In genomic region chr16:4558384-4558979, GRCm38 (mm10) we compare ENCODE assay signal across 8 mouse cellular contexts. TPM values are rescaled to one million over a fixed set of nuclear protein-coding genes. Genes with fewer than 3 reads are reported as not detected.
DNase-seq lines count a peak whose midpoint lies in the region; ATAC-seq lines count a peak whose summit lies in the region.

No protein-coding gene starts in this region.

- no peaks in the 10 kb centered on the region for H3K9me3 ChIP-seq in hindbrain, embryonic 13.5 days

- peak overlapping the region; percentile 89 for H3K4me2 ChIP-seq in hindbrain, embryonic 13.5 days

- peaks cover 24% of the 10 kb centered on the region for H3K4me1 ChIP-seq in hindbrain, embryonic 13.5 days (replicated peaks)

- H3K36me3 ChIP-seq in hindbrain, embryonic 13.5 days: no peaks in the 10 kb centered on the region

- peak overlapping the region; percentile 73 for H3K4me3 ChIP-seq in hindbrain, embryonic 13.5 days

- H3K27me3 ChIP-seq in hindbrain, embryonic 13.5 days: 0 out of 2 replicates have a peak, but pooled peaks cover 2% of the 10 kb centered on the region

- peak; percentile 93 for ATAC-seq in hindbrain, embryonic 13.5 days (ENCODE audit: low FRiP score)

- peak; percentile 97 for DNase-seq in R1 (ENCODE audit: low read depth, low spot score)
- DNase-seq in cerebellum, postnatal 14 days: peak; percentile 90 to 92
- DNase-seq in frontal cortex, postnatal 14 days (ENCODE audit: low spot score in 2 of 2): peak; percentile 85 to 87
- peak; percentile 76 to 83 for DNase-seq in layer of hippocampus, postnatal 25 days (ENCODE audit: extremely low spot score in 1 of 2, low spot score in 1 of 2)
- DNase-seq in lung, postnatal 14 days: peak; percentile 87
- peak; percentile 89 for DNase-seq in ovary, postnatal 36 days (ENCODE audit: low spot score)
- peak; percentile 92 for DNase-seq in thymus, postnatal 14 days

- WGBS in hindbrain, embryonic 13.5 days: under 1% methylated on average over 38 of the region's 38 CpGs

- H3K27ac ChIP-seq in hindbrain, embryonic 13.5 days: peak overlapping the region; percentile 94

- H3K9ac ChIP-seq in hindbrain, embryonic 13.5 days: peak overlapping the region; percentile 81

RNA-seq across cellular contexts. Expression of gene Tfap4, which starts 1.2 kb away (rescaled TPM):
- polyA plus RNA-seq in hindbrain, embryonic 13.5 days (2015; fragmentation: Nextera tagmentation; extraction: Ambion mirVana): 9.6 and 10.0 TPM in 2 replicates
- 1 to 10 TPM; 4.4 to 5.0 TPM for total RNA-seq in layer of hippocampus, postnatal 25 days (2021)

RNA-seq across cellular contexts. Expression of gene Srl, which starts 16.9 kb away (rescaled TPM):
- 24.6 and 27.0 TPM in 2 replicates for polyA plus RNA-seq in hindbrain, embryonic 13.5 days (2015; fragmentation: Nextera tagmentation; extraction: Ambion mirVana)
- total RNA-seq in layer of hippocampus, postnatal 25 days (2021): 10 to 100 TPM; 13.9 to 16.7 TPM

RNA-seq across cellular contexts. Expression of gene Glis2, which starts 36.0 kb away (rescaled TPM):
- polyA plus RNA-seq in hindbrain, embryonic 13.5 days (2015; fragmentation: Nextera tagmentation; extraction: Ambion mirVana): 21.8 and 22.5 TPM in 2 replicates
- 10 to 100 TPM; 15.4 to 16.2 TPM for total RNA-seq in layer of hippocampus, postnatal 25 days (2021)

Comparison
In these comparisons a context has a peak if more than half of its experiments do, and no peak if none do; other contexts are left out.
1. Peak in every context shown above with its lines: DNase-seq, ATAC-seq, H3K4me3 ChIP-seq and H3K27ac ChIP-seq.